Mouse (Mus musculus) hindbrain, embryonic 15.5 days (tissue): ENCODE results near the gene Gm20388. TPM values are rescaled to one million over a fixed set of nuclear protein-coding genes. Genes with fewer than 3 reads are reported as not detected.
"Not testable (repeated sequence)": the region's sequence is repeated elsewhere in the genome, so short reads cannot be mapped to it uniquely, and the experiment has no call there.

Experiments
- ATAC-seq: fragments of 200-750 bp; cut with Nextera tagmentation; 2 replicates; pipeline ENCODE4 v1.8.0; 2017; ENCODE audit warnings: low read depth, moderate number of reproducible peaks, moderate TSS enrichment; ENCODE audit not compliant: low FRiP score
- H3K27ac ChIP-seq: fragments of 300-500 bp; sonication (generic); replicated peaks from 2 replicates; pipeline ENCODE4 v1.5.1; 2015; ENCODE audit warnings: mild to moderate bottlenecking, inconsistent platforms
- H3K27me3 ChIP-seq: fragments of 300-500 bp; sonication (generic); 2 replicates; pipeline ENCODE4 v1.6.1; 2015; ENCODE audit warnings: control low read depth, inconsistent platforms
- H3K36me3 ChIP-seq: fragments of 300-500 bp; sonication (generic); 2 replicates; pipeline ENCODE4 v1.6.1; 2015; ENCODE audit warnings: control low read depth, inconsistent platforms
- H3K4me1 ChIP-seq: fragments of 300-500 bp; sonication (generic); replicated peaks from 2 replicates; pipeline ENCODE4 v1.6.1; 2015; ENCODE audit warnings: control low read depth, inconsistent platforms
- H3K4me2 ChIP-seq: fragments of 300-500 bp; sonication (generic); 2 replicates; pipeline ENCODE4 v1.6.1; 2015; ENCODE audit warnings: moderate library complexity, mild to moderate bottlenecking, inconsistent platforms
- H3K4me3 ChIP-seq: fragments of 300-500 bp; sonication (generic); 2 replicates; pipeline ENCODE4 v1.5.1; 2015; ENCODE audit warnings: mild to moderate bottlenecking, inconsistent platforms
- H3K9ac ChIP-seq: fragments of 300-500 bp; sonication (generic); 2 replicates; pipeline ENCODE4 v1.6.1; 2015; ENCODE audit warnings: inconsistent platforms
- H3K9me3 ChIP-seq: fragments of 300-500 bp; sonication (generic); 2 replicates; pipeline ENCODE4 v1.6.1; 2016; ENCODE audit warnings: control low read depth, inconsistent platforms
- WGBS: fragments of 180-500 bp; shearing (Covaris S2); methylation state at CpG from one replicate; pipeline ENCODE4 v1.1.7; 2015; 5-methylcytosine and 5-hydroxymethylcytosine counted together
- polyA plus RNA-seq: library from polyadenylated mRNA; unstranded; fragments of >200 nt; fragmentation: Nextera tagmentation; extraction: Ambion mirVana; gene quantifications from 2 replicates; pipeline ENCODE4 v1.2.1, GENCODE M21; 2015

Gene Gm20388
- polyA plus RNA-seq, 1 experiment from 2014 or later, result 5.4 TPM

DNA sequence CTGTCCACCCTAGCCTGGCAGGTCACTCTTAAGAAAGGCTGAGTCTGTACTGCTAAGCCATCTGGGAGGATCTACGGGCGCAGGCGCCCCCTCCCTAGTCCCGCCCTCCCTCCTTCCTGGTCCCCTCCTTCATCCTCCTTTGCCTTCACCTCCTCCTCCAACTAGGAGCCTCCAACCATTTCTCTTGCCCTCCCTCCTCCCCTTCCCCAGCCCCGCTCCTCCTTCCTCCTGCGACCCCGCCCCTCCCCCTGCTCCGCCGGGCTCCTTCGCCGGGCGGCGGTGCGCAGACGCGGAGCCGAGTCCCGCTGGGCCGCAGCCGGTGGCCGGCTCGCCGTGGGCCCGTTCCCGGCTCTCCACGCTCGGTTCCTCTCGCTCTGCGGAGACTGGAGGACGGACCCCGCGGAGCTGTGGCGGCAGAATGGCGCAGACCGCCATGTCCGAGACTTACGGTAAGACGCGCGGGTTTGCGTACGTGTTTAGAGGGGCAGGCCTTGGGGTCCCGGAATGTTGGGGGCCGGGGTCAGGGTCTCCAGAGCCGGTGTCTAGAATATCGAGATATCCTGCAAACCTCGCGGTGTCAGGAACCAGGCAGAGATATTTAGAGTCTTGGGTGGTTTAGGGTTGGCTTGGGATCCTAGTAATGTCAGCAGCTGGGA, 3895.2 kb downstream of the Gm20388 start, which contains the start of gene Rab4a:
Gene Rab4a (plus strand): TSS at position 268 of the 656 bp plus-strand sequence.
- Histone ChIP-seq H3K9me3 (no peaks in the 10 kb centered on the region), H3K9ac (peak within 1 kb of the TSS; percentile 94), H3K36me3 (no peaks in the 10 kb centered on the region), H3K27ac (peak within 1 kb of the TSS; percentile 86), H3K4me1 (peaks cover 35% of the 10 kb centered on the region), H3K4me3 (peak within 1 kb of the TSS; percentile 84), H3K4me2 (peak within 1 kb of the TSS; percentile 90), H3K27me3 (no peaks in the 10 kb centered on the region)
- ATAC-seq, result peak; percentile 91
- under 1% methylated on average over 47 of the region's 48 CpGs for WGBS

DNA sequence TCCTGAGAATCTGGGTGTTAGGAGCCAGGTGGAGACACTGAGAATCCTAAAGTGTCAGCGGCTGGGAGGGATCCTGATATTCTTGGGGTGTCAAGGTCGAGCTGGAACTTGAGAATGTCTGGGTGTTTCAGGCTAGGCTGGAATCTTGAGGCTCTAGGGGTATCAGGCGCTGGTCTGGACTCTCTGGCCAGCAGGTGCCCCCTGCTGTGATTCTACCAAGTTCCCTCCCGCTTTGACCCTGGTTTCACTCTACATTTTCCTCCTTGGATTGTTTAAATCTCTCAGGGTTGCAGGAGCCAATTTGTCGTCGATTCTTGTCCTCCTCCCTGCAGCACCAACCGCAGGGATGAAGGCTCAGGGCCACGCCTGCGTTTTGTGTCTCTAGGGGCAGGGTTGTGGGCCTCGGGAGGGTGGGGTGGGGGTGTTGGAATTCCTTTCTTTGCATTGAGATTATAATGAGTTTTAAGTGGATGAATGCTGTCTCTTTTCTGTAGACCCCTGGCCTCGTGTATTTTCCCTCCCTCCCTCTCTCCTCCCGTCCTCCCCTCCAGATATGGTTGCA, 3895.8 kb downstream of the Gm20388 start:
- Histone ChIP-seq H3K4me3 (peak overlapping the region; percentile 84), H3K4me2 (peak overlapping the region; percentile 90), H3K36me3 (no peaks in the 10 kb centered on the region), H3K27me3 (no peaks in the 10 kb centered on the region), H3K4me1 (peaks cover 35% of the 10 kb centered on the region), H3K9me3 (no peaks in the 10 kb centered on the region), H3K27ac (peak overlapping the region; percentile 86), H3K9ac (peak overlapping the region; percentile 94)
- ATAC-seq, result no peak
- 1% methylated on average over 12 of the region's 12 CpGs for WGBS

DNA sequence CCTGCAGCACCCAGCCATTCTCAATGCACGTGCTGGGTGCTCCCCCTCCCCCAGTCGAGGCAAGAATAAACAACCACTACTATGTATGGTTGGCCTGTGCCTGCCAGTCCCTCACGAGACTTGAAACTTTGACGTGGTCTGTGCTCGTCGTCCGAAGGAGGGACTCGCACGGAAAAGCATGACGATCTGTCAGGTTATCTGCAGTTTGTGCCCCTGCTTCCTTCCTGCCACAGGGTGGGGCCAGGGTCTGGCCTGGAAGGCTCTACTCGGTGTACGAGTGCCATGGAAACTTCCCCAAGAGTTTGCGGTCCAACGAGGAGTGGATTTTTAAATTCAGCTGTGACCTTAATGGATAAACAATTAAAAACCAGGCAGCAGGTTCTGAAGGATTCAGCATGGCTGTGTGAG, 3896.4 kb downstream of the Gm20388 start:
- Histone ChIP-seq H3K9me3 (no peaks in the 10 kb centered on the region), H3K27me3 (no peaks in the 10 kb centered on the region), H3K4me1 (peaks cover 35% of the 10 kb centered on the region), H3K4me2 (peak overlapping the region; percentile 90), H3K36me3 (no peaks in the 10 kb centered on the region), H3K9ac (peak overlapping the region; percentile 94), H3K27ac (0 out of 2 replicates have a peak overlapping the region, but pooled peaks have one; percentile 86), H3K4me3 (peak overlapping the region; percentile 84)
- ATAC-seq, result no peak
- WGBS, result 4% methylated on average over 14 of the region's 14 CpGs

DNA sequence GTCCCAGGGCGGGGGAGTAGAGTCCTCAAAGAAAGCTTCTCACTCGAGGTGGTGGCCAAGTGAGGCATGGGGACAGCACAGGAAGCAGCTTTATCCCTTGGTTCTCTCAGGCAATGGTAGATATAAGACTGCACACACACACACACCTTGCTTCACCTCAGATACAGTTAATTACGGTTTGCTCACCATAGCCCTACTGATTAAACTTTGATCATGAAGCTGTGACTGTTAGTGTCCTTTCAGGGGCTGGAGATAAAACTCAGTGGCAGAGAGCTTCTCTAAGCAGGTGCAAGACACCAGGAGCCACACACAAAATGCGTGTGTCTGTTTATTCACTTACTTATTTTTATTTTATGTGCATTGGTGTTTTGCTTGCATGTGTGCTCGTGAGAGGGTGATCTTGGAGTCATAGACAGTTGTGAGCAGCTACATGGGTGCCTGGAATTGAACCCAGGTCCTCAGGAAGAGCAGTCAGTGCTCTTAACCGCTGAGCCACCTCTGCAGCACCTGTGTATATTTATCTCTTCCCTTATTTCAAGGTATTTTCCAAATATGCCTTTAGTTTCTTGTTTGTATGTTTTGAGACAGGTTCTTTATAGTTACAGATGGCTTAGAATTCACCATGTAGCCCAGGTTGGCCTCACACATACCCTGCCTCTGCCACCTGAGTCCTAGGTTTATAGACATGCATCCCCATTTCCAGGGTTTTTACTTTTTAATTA, 3897.4 kb downstream of the Gm20388 start:
- Histone ChIP-seq H3K9ac (no peak overlapping the region), H3K4me2 (peak overlapping the region; percentile 90)
- WGBS, result 75% methylated on average over 6 of the region's 6 CpGs

DNA sequence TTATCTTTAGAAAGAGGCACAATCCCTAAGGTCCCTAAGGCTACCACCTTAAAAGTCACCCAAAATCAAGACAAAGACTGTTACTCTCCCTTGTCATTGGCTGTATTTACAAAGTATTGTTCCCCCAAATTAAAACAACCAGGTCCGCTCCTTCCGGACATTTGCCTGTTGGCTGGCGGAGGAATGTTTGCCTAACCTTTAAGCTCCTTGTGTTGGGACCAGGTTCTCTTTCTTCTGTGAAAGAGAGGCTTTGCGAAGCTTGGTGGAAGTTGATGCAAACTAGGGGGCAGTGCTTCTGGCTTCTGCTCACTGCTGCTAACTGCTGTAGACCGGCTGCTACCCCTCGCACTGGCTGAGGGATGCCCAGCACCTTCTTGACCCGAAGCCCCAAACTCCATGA, 3898.0 kb downstream of the Gm20388 start:
- no peak overlapping the region for H3K4me2 ChIP-seq
- H3K4me3 ChIP-seq, result no peak overlapping the region
- peaks cover 41% of the 10 kb centered on the region for H3K4me1 ChIP-seq
- WGBS, result 76% methylated on average over 7 of the region's 7 CpGs
- no peaks in the 10 kb centered on the region for H3K9me3 ChIP-seq
- no peak overlapping the region for H3K27ac ChIP-seq
- H3K36me3 ChIP-seq, result no peaks in the 10 kb centered on the region
- H3K9ac ChIP-seq, result no peak overlapping the region
- H3K27me3 ChIP-seq, result no peaks in the 10 kb centered on the region
- ATAC-seq, result no peak

More for the DNA sequence above, 3897.4 kb downstream of the Gm20388 start:
- Histone ChIP-seq H3K36me3 (no peaks in the 10 kb centered on the region), H3K27me3 (no peaks in the 10 kb centered on the region), H3K27ac (no peak overlapping the region), H3K4me3 (peak overlapping the region; percentile 84), H3K9me3 (no peaks in the 10 kb centered on the region), H3K4me1 (peaks cover 36% of the 10 kb centered on the region)
- ATAC-seq, result no peak

DNA sequence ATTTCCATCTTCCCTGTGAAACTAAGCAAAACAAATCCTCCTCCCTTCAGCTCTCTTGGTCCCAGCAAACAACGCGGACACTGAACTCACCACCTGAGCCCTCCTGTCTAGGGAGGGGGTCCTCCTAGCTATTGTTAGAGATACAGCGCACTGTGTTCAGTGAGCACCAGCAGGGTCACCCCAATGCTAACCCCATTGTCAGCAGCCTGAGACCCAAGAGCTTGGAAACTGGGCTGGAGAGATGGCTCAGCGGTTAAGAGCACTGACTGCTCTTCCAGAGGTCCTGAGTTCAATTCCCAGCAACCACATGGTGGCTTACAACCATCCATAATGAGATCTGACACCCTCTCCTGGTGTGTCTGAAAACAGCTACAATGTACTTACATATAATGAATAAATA, 3898.7 kb downstream of the Gm20388 start:
- H3K4me3 ChIP-seq, H3K27me3 ChIP-seq, H3K4me2 ChIP-seq, H3K9ac ChIP-seq, H3K9me3 ChIP-seq, ATAC-seq, H3K36me3 ChIP-seq, H3K27ac ChIP-seq: not testable (repeated sequence)
- WGBS, result 86% methylated on average over 4 of the region's 4 CpGs
- peaks cover 42% of the 10 kb centered on the region for H3K4me1 ChIP-seq

DNA sequence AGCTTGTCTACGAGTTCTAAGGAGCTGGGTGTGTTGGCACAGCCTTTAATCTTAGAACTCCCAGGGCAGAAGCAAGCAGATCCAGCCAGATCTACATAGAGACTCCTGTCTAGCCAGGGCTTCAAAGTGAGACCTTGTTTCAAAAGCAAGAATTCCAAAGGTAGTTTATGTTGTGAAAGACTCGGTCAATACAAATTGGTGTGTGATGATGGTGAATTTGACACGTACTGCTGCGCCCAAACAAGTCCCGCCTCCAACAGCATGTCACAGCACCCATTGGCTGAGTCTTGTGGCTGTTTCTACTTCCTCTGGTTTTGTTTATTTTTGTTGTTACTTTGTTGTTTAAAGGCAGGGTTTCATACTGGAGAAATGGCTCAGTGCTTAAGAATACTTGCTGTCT, 3901.6 kb downstream of the Gm20388 start:
- no peak overlapping the region for H3K9ac ChIP-seq
- no peaks in the 10 kb centered on the region for H3K36me3 ChIP-seq
- H3K4me3 ChIP-seq, result no peak overlapping the region
- ATAC-seq, result no peak
- no peak overlapping the region for H3K27ac ChIP-seq
- H3K4me1 ChIP-seq, result peaks cover 30% of the 10 kb centered on the region
- WGBS, result 92% methylated on average over 5 of the region's 5 CpGs
- H3K27me3 ChIP-seq, result no peaks in the 10 kb centered on the region
- H3K4me2 ChIP-seq, result no peak overlapping the region
- no peaks in the 10 kb centered on the region for H3K9me3 ChIP-seq

DNA sequence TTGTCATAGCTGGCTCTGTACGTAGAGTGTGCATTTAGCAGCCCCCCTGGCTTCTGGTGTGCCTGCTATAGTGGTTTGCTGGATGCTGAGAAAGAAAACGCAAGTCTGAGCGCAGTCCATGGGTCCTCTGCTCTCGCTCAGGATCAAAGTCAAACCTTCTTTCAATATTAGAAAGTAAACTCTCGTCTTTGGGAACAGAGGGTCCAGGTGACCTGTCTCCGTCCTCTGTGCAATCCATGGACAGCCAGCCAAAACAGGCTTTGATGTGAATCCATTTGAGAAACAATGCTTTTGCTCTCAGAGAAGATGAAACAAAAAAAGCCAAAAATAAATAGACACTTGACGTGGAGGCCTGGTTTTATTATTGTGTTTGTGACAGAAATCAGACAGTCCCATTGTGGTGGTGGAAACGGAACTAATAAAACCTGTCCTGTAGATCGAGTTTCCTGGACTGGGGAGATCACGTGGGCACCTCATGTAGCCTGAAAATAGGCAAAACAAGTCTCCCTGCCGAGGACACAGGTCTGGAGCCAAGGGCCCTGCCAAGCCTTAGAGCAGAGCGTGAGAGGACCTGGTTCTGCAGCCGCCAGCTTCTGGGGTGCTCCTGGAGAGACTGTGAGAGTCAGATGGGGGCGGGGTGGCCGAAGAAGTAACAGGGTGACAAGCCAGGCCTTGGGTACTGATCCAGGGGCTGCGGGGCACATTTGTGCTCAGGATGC, 3902.7 kb downstream of the Gm20388 start:
- Histone ChIP-seq H3K9me3 (no peaks in the 10 kb centered on the region), H3K27ac (no peak overlapping the region), H3K4me1 (peaks cover 19% of the 10 kb centered on the region), H3K9ac (no peak overlapping the region), H3K36me3 (0 out of 2 replicates have a peak, but pooled peaks cover 5% of the 10 kb centered on the region), H3K27me3 (no peaks in the 10 kb centered on the region), H3K4me3 (no peak overlapping the region), H3K4me2 (no peak overlapping the region)
- 77% methylated on average over 16 of the region's 16 CpGs for WGBS
- no peak for ATAC-seq

DNA sequence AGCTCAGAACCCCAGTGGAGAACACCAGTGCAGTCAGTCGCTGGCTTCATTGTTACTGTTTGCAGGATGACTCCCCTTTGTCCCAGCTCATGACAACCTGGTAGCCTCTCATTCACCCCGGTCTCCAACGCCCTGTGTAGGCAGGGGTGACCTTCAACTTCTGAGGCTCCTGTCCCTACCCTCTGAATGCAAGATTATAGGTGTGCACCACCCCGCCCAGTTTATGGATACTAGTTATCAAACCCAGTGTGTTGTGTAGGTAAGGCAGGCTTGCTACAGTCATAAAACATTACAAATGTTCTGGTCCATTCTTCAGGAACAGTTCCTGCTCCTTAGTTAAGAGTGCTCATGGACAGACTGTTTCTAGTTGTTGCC, 3903.2 kb downstream of the Gm20388 start:
- no peak overlapping the region for H3K9ac ChIP-seq
- 86% methylated on average over 4 of the region's 4 CpGs for WGBS
- no peaks in the 10 kb centered on the region for H3K9me3 ChIP-seq
- no peak overlapping the region for H3K4me3 ChIP-seq
- H3K4me1 ChIP-seq, result peaks cover 14% of the 10 kb centered on the region; the same call in 1 of the 2 replicates
- H3K27ac ChIP-seq, result no peak overlapping the region
- no peak for ATAC-seq
- 0 out of 2 replicates have a peak, but pooled peaks cover 5% of the 10 kb centered on the region for H3K36me3 ChIP-seq
- no peaks in the 10 kb centered on the region for H3K27me3 ChIP-seq
- no peak overlapping the region for H3K4me2 ChIP-seq

DNA sequence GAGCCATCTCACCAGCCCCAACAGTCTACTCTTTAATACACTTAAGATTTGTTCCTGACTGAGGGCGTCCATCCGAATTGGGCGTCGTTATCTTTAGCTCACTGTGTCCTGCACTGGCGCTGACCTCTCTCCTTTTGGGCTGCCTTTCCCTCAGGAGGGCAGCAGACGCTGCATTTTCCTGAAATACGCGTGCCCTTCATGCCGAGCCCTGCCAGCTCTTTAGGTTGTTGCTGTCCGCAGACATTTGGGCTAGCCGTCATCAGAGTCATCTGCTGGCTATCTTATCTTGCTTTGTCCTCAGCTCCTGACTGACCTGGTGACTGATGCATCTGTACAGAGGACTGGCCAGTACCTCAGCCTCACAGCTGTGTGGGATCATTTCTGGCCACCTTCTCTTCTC, 3904.7 kb downstream of the Gm20388 start:
- Histone ChIP-seq H3K36me3 (0 out of 2 replicates have a peak, but pooled peaks cover 5% of the 10 kb centered on the region), H3K9me3 (no peaks in the 10 kb centered on the region), H3K4me3 (no peak overlapping the region), H3K4me1 (peaks cover 10% of the 10 kb centered on the region; the same call in 1 of the 2 replicates), H3K4me2 (no peak overlapping the region), H3K27ac (no peak overlapping the region), H3K27me3 (no peaks in the 10 kb centered on the region), H3K9ac (no peak overlapping the region)
- no peak for ATAC-seq
- 91% methylated on average over 11 of the region's 11 CpGs for WGBS

DNA sequence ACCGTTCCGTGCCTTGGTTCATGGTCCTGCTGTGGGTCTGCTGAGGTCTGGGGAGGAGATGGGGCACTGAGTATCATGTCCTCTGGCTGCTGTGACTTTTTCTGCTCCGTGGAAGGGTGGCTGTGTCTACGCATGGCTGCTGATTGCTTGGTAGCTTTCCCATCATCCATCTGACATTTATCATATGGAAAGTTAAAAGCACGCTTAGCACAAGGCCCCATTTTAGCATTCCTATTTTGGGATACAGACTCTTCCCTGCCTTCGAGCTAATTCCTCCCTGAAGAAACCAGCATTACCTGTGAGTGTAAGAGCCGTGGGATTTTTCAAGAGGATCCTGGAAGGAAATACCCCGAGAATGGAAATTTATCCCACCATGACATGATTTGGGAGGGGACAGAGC, 3906.3 kb downstream of the Gm20388 start:
- 0 out of 2 replicates have a peak, but pooled peaks cover 10% of the 10 kb centered on the region for H3K36me3 ChIP-seq
- no peaks in the 10 kb centered on the region for H3K9me3 ChIP-seq
- 86% methylated on average over 8 of the region's 8 CpGs for WGBS
- H3K4me1 ChIP-seq, result peaks cover 10% of the 10 kb centered on the region; the same call in 1 of the 2 replicates
- no peak overlapping the region for H3K4me3 ChIP-seq
- H3K27me3 ChIP-seq, result no peaks in the 10 kb centered on the region
- ATAC-seq, result no peak
- no peak overlapping the region for H3K27ac ChIP-seq
- H3K9ac ChIP-seq, result no peak overlapping the region
- no peak overlapping the region for H3K4me2 ChIP-seq
